Mouse (Mus musculus) 416B (cell line): ENCODE data around the gene Eea1.

Experiments
- DNase-seq: peaks from one replicate; pipeline ENCODE4 v3.0.0; 2011; ENCODE audit warnings: low read depth

The Eea1 gene

DNA sequence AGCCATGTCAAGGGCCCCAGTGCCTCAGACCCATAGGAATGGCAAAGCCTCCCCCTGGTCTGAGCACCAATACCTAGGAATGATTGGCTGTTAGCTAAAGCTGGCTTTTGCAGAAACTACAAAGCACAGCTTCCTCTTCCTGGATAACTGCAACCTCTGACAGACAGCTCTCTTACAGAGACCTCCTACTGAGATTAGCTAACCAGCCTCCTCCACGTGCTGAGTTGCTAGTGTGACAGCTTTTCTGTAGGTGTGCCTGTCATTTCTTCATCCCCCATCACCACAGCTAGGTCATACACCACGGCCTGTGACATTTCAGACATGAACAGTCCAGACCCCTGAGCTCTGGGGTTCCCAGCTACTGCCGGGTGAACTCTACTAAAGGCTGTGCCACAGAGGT is 126.9 kb downstream of the Eea1 start:
- DNase-seq: no peak

DNA sequence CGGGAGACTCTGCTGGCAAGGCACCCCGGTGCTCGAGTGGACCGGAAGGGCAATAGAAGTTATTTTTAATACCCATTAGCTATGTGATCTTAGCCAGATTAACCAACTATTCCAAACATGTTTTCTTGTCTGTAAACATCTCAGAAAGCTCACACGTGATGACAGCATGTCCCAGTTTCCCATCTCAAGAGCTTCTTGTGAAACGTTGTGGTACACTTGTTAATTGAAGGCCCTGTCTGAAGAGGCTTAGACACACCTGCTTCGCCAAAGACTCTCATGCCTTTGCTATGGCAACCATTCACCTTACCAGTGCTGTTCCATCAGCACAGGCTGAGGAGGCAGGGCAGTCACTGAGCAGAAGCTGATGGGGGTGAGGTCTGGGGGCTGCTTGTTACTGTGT is 133.9 kb downstream of the Eea1 start:
- DNase-seq: no peak

DNA sequence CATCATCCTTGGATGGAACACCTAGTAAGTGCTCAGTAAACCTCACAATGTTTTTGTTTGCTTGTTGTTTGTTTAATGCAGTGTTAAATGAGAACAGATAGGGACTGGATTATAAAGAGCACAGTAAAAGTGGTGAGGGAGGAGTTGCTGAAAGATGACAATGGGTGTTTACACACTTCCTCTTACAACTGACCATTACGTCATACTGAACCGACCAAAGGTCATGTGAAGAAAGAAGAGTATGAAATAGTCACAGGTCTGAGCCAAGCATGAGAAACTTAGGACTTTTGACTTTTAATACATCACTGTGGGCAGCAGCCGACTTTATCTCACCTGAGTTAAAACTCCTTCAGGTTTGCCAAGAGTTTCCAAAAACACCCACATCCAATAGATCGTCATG is 135.0 kb downstream of the Eea1 start:
- peak; percentile 53 for DNase-seq

DNA sequence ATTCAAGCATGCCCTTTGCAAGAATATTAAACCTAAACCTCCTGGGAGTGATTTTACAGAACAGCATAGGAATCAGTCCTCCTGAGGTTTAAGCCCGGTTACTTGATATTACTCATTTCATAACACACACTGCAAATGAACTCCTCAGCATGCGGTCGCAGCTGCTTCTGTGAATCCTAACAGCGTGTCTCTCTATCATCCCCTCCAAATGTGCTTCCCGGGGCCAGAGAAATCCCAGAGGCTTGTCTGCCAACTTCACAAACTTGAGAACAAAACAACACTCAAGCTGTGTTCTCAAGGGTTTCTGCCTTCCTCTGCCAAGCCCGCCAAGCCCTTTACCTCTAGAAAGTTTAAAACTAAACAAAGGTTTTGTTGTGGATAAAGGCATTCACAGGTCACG is 135.4 kb downstream of the Eea1 start:
- DNase-seq: no peak

DNA sequence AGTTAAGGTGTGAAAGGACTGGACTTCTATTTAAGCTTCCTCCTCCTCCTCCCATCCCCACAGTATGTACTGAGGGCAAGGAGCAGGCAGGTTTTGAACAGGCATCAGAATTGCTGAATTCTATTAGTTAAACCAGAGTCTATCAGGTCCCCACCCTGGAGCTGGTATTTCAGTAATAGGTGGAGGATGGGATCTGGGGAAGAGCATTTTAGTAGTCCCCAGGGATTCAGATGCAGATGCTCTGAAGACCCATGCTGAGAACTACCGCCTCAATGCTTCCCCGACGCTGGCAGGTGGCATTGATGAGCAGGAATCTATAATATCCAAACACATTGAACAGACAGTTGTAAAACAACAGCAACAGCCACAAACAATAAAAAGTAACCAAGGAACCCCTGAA is 136.0 kb downstream of the Eea1 start:
- no peak for DNase-seq

DNA sequence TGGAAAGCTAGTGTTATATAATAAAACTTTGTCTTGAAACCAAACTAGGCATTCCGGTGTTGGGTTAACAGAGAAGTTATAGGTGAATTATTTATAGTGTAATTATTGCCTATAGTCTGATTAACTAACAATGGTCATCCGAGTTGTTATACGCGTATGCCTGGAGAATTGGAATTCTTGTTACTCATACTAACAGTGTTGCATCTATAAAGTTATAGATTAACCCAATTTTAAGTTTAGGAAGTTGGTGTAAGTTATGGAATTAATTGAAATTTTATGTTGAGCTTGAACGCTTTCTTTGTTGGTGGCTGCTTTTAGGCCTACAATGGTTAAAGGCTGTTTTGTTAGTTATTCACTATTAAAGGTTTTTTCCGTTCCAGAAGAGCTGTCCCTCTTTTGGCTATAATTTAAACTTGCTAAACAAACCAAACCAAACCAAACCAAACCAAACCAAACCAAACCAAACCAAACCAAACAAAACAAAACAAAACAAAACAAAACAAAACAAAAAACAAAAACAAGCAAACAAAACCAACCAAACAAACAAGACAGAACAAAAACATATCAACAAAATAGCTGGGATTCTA is 137.1 kb downstream of the Eea1 start:
- DNase-seq: peak; percentile 51

DNA sequence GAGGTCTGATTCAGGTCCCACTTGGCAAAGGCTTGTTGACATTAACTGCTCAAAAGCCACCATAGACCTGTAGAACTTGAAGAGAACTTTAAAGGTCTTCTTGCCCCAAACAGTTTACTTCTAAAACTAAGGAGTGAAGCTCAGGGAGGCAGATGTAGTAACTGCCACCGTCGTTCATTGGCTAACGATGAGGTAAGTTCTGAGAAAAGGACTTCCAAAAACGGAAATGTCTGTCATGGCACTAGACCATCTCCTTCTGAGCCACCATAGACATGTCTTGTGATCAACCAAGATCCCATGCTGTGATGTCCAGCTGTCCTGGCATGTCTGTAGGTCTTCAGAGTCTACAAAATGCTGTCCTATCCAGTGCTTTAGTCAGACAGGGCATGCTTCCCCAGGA is 139.4 kb downstream of the Eea1 start:
- DNase-seq: no peak

DNA sequence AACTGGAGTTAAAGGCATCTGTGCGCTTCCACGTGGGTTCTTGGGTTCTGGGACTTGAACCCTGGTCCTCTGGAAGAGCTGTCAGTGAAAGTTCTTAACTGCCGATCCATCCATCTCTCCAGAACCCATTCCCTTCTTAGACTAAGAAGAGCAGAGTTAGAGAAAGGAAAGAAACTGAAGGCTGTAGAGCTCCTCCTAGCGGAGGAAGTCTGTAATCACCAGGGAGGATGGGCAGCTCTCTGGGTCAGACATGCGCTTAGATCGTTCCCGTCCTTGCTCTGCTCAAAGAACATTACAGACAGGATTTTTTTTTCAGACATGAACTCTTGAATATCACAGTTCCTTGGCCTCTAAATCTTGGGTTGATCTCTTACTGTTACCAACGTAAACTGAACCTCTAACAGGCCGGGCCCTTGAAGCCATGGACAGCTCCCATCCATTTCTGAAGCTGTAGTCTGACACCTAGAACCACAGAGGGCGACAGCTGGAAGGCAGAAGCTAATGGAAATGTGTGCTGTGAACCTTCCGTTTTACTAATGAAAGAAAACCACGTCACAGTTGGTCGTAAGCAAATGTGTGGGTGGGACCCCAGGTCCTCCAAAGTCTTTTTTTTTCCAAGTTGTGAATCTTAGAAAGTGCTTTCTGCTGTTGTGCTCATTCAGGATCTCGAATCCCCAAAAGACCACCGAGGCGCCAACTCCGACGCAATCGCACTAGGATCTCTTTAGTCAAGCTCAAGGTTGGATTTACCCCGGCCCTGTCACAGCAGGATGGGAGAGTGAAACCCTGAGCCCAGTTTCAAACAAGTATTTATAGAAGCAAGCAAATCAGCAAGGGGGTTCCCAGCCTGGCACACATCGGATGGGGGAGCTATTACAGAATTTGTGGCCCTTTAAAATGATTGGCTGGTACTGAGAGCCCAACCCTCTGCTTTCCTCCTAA is 140.3 kb downstream of the Eea1 start:
- peak; percentile 68 for DNase-seq

DNA sequence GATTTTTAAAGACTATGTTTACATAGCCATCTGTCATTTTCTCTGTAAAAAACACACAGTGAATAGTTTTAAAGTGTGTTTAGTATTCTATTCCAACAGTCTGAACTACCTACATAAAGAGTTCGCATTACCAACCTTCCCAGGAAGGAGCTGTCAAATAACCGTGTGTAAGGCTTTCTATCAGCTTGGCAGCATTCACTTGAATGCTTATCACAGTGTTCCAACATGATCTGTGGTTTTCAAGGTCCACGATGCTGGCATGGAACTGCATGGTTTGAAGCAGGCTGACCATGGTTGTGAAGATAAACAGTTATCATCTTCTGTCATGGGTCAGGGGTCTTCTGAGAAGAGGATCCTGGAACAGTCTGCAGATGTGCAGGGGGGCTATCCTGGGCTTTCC is 141.8 kb downstream of the Eea1 start:
- DNase-seq: no peak

DNA sequence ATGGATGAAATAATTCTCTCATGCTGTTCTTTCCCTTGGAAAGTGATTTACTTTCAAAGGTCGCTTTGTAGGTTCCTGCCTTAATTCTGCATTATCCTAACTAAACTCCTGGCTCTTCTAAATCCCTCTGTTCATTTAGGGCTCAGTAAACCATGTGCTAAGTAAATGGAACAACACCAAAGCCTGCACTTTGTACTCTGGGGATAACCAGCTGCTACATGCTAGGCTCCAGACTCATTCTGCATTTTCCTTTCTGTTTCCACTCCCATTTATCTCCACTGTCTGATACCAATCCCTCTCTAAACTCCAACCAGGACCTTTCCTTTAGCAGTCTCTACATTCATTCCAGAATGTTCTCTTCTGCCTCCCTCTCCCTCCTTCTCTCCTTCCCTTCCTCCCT is 149.3 kb downstream of the Eea1 start:
- no peak for DNase-seq

DNA sequence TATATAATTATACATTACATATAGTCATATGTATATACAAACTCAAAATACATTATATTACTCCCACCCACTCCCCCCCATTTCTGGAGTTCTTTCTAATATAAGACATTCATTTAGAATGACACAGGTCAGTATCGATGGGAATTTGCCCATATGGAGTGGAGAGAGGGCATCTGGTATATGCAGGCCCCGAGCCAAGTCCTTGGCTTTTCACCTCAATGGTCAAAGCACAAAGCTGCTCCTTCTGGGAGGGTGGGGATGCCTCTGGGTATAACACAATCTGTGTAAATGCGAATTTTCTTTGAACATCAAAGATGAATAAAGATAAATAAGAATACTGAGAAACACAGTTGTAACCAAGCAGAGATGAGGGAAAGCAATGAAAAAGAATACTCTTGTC is 149.9 kb downstream of the Eea1 start:
- no peak for DNase-seq

DNA sequence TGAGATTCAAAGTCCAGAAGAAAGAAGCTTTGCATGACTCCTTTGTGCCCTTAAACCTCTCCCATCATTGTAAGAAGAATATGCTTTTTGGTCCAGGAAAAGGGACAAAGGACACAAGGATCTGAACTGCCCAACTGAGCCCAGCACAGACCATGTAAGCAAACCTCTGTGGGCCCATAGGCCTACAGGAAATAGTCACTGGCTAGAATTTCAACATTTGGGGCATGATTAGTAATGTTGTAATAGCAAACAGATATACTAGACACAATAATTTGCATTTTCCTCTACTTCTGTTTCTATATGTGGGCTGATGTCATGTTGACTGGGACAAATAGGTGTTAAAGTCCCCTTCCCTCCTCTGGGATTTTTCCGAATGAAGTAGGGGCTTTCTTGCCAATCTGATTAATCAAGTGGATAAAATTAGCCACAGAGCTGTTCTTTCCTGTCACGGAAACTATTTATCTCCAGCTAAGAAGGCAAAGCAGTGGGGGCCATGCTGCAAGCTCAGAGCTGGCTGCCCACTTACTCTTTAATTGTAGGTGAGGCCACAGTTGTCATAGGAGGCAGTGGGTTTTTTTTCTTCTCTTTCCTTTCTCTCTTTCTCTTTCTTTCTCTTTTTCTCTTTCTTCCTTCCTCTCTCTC is 153.6 kb downstream of the Eea1 start:
- peak; percentile 33 for DNase-seq

DNA sequence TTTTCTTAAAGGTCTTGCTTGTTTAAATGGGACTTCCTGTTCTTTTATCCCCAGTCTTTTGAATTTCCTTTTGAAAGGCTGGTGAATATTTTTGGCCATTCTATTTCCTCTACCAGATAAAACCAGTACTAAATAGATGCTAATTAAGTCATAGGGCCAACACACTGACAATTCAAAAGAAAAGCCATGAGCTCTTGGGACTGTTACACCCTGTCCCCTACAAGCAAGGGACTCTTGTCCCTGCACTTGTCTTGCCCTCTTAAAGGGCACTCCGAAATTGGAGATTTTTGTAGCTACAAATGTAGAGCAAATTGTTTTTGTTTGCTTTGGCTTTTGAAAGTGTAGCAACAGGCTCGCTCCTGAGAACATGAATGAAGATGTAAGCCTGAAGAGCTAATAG is 154.1 kb downstream of the Eea1 start:
- no peak for DNase-seq
